Mouse (Mus musculus) intestine, postnatal 0 days (tissue): Measurements from ENCODE around the gene Scyl3. TPM values are rescaled to one million over a fixed set of nuclear protein-coding genes. Genes with fewer than 3 reads are reported as not detected.

Experiments
- ATAC-seq: fragments of 200-750 bp; cut with Nextera tagmentation; 2 replicates; pipeline ENCODE4 v1.8.0; 2017; ENCODE audit warnings: mild to moderate bottlenecking, moderate TSS enrichment, moderate library complexity
- H3K27ac ChIP-seq: fragments of 300-500 bp; sonication (generic); 2 replicates; pipeline ENCODE4 v1.5.1; 2014; ENCODE audit warnings: mild to moderate bottlenecking, low read depth, low read length, moderate library complexity
- H3K27me3 ChIP-seq: fragments of 300-500 bp; sonication (generic); replicated peaks from 2 replicates; pipeline ENCODE4 v1.6.1; 2014; ENCODE audit warnings: low read length, mixed read lengths; ENCODE audit not compliant: control insufficient read depth, insufficient read depth
- H3K36me3 ChIP-seq: fragments of 300-500 bp; sonication (generic); 2 replicates; pipeline ENCODE4 v1.6.1; 2014; ENCODE audit warnings: mild to moderate bottlenecking, moderate library complexity; ENCODE audit not compliant: control insufficient read depth, insufficient read depth
- H3K4me1 ChIP-seq: fragments of 300-500 bp; sonication (generic); replicated peaks from 2 replicates; pipeline ENCODE4 v1.6.1; 2014; ENCODE audit warnings: antibody characterized with exemption, low read length, mixed read lengths; ENCODE audit not compliant: control insufficient read depth, insufficient read depth
- H3K4me2 ChIP-seq: fragments of 300-500 bp; sonication (generic); replicated peaks from 2 replicates; pipeline ENCODE4 v1.6.1; 2014; ENCODE audit warnings: low read depth, mild to moderate bottlenecking, moderate library complexity
- H3K4me3 ChIP-seq: fragments of 300-500 bp; sonication (generic); 2 replicates; pipeline ENCODE4 v1.5.1; 2014; ENCODE audit warnings: low read depth, low read length
- H3K9ac ChIP-seq: fragments of 300-500 bp; sonication (generic); 2 replicates; pipeline ENCODE4 v1.6.1; 2014; ENCODE audit warnings: mild to moderate bottlenecking, low read depth, low read length
- H3K9me3 ChIP-seq: fragments of 300-500 bp; sonication (generic); 2 replicates; pipeline ENCODE4 v1.6.1; 2016; ENCODE audit warnings: mixed run types; ENCODE audit not compliant: control insufficient read depth
- CTCF ChIP-seq: sonication (generic); IDR thresholded peaks from 2 replicates; pipeline ENCODE4 v1.5.1; 2016; ENCODE audit warnings: low read depth, mild to moderate bottlenecking, control low read depth, antibody characterized with exemption, moderate library complexity
- WGBS: fragments of 180-500 bp; shearing (Covaris S2); extraction: QIAGEN DNeasy Blood & Tissue Kit; methylation state at CpG from one replicate; pipeline ENCODE4 v1.1.7; 2014; 5-methylcytosine and 5-hydroxymethylcytosine counted together
- polyA plus RNA-seq: library from polyadenylated mRNA; unstranded; fragments of >200 nt; fragmentation: Nextera tagmentation; extraction: Ambion mirVana; gene quantifications from 2 replicates; pipeline ENCODE4 v1.2.1, GENCODE M21; 2015

Gene Scyl3
- polyA plus RNA-seq, 1 experiment from 2014 or later, result 14.9 TPM

DNA sequence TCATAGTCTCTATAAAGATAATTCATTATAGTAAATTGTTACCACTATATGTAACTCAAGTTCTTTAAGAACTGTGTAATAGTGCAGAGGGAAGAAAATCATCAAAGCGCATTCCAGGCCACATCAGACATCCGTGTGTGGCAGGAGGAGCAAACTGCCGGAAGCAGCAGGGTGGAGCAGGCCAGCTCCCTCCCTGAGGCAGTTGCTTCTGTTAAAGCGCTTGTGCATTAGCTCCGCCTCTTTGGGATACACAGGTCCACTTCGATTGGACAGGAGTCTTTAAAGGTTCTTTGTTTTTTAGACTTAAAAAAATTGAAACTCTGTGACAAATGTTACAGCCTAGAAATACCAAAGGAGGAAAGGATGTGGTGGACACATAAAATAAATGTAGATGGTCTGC, 13.2 kb downstream of the Scyl3 start:
- no peak overlapping the region for H3K27ac ChIP-seq
- H3K27me3 ChIP-seq, result no peaks in the 10 kb centered on the region
- no peak overlapping the region for H3K4me2 ChIP-seq
- no peak for TF ChIP-seq CTCF
- H3K9ac ChIP-seq, result no peak overlapping the region
- no peak for ATAC-seq
- H3K4me3 ChIP-seq, result no peak overlapping the region
- H3K36me3 ChIP-seq, result peaks cover 84% of the 10 kb centered on the region
- no peaks in the 10 kb centered on the region for H3K9me3 ChIP-seq
- H3K4me1 ChIP-seq, result no peaks in the 10 kb centered on the region
- 54% methylated on average over 6 of the region's 6 CpGs for WGBS

DNA sequence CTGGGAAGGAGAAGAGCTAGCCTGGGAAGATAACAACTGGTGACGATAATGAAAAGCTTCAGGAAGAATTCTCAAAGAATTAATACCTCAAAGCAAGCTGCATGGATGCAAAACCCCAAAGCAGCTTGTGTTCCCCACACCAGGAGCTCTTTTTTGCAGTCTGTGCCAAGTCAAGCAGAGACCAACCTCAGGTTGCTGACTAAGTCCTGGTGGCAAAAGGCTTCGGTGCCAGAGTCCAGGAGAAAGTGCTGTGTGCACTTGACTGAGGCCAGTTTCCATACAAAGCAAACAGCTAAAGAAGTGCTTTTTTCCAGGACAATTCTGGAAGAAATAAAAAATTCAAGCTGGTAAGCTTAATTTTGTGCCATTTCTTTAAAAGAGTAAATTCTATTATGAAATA, 24.5 kb downstream of the Scyl3 start:
- Histone ChIP-seq H3K36me3 (peaks cover 64% of the 10 kb centered on the region), H3K9ac (no peak overlapping the region), H3K4me2 (no peak overlapping the region), H3K9me3 (no peaks in the 10 kb centered on the region), H3K27ac (no peak overlapping the region), H3K4me3 (no peak overlapping the region), H3K27me3 (no peaks in the 10 kb centered on the region), H3K4me1 (no peaks in the 10 kb centered on the region)
- TF ChIP-seq CTCF, result no peak
- no peak for ATAC-seq
- 83% methylated on average over 2 of the region's 2 CpGs for WGBS

DNA sequence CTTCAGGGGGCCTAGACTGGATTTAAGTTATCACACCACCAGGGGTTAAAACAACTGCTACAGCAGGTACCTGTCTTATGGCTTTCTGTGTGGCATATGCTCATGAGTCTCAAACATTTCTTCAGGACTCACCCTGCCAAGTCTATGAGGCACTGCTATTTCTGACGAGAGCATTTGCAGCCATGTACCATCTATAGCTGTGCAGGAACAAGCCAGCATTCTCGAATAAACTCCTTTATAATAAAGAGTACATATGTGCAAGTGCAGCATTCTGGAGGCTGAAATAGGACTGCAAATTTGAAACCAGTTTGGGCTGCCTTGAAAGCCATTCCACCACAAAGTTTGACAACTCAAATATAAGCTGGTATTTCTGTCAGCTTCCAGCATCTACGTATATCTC, 29.1 kb downstream of the Scyl3 start:
- ATAC-seq, result no peak
- H3K4me3 ChIP-seq, result no peak overlapping the region
- TF ChIP-seq CTCF, result no peak
- H3K36me3 ChIP-seq, result peaks cover 23% of the 10 kb centered on the region
- no peak overlapping the region for H3K4me2 ChIP-seq
- no peaks in the 10 kb centered on the region for H3K9me3 ChIP-seq
- no peaks in the 10 kb centered on the region for H3K4me1 ChIP-seq
- WGBS, result 85% methylated on average over 3 of the region's 3 CpGs
- H3K27me3 ChIP-seq, result no peaks in the 10 kb centered on the region
- no peak overlapping the region for H3K27ac ChIP-seq
- H3K9ac ChIP-seq, result no peak overlapping the region

DNA sequence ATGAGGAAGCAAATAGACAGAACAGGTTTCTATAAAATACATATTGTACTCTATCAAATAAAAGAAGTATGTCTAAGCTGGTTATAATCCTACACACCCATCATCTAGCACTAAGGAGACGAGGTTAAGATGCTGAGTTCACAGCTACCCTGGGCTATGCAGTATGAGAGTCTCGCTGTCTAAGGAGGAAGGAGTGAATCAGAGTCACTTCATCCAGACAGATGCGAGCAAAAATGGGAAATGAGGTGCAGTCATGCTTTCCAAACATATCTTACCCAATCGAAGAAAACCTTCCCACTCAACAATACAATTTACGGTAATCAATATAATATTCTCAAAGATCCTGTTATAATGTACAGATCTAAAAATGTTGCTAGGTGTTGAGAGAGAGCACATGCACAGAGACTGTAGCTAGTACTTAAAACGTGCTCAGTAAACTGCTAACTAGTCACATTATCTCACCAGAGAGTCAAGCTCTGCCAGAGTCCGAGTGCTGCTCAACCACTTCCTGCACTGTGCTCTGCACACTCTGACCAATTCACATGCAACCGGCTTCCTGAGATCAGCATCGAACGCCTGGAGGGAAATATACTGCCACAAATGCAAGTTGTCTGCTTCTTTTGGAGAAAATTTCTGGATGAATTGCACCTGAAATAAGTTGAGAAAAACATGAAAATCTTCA, 35.2 kb downstream of the Scyl3 start:
- Histone ChIP-seq H3K4me2 (no peak overlapping the region), H3K27me3 (no peaks in the 10 kb centered on the region), H3K9me3 (no peaks in the 10 kb centered on the region), H3K4me3 (no peak overlapping the region), H3K4me1 (no peaks in the 10 kb centered on the region), H3K27ac (no peak overlapping the region; the same call in 1 of the 2 replicates), H3K9ac (no peak overlapping the region), H3K36me3 (peaks cover 4% of the 10 kb centered on the region)
- 87% methylated on average over 10 of the region's 10 CpGs for WGBS
- ATAC-seq, result no peak
- TF ChIP-seq CTCF, result no peak

DNA sequence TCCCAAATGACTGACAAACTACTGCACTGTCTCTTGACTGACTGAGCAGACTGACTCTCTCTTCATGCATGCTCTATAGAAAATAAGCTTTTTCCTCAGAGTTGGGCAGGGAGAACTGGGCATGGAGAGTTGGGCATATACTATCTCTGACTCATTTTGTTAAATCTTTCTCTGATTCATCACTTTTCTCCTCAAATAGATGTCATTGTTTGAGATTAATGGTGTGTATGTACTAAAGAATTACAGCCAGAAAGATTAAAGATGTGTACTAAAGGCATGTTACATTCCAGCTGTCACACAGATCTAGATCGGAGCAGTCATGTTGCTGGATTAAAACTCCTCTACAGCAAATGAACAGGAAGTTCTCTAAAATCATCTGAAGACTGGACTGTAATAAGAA, 45.6 kb downstream of the Scyl3 start:
- no peak for TF ChIP-seq CTCF
- H3K27ac ChIP-seq, result no peak overlapping the region
- H3K4me1 ChIP-seq, result no peaks in the 10 kb centered on the region
- ATAC-seq, result no peak
- no peak overlapping the region for H3K9ac ChIP-seq
- H3K4me3 ChIP-seq, result no peak overlapping the region
- peaks cover 4% of the 10 kb centered on the region; the same call in 1 of the 2 replicates for H3K36me3 ChIP-seq
- 84% methylated on average over 1 of the region's 1 CpGs for WGBS
- no peaks in the 10 kb centered on the region for H3K9me3 ChIP-seq
- no peaks in the 10 kb centered on the region for H3K27me3 ChIP-seq
- H3K4me2 ChIP-seq, result no peak overlapping the region

DNA sequence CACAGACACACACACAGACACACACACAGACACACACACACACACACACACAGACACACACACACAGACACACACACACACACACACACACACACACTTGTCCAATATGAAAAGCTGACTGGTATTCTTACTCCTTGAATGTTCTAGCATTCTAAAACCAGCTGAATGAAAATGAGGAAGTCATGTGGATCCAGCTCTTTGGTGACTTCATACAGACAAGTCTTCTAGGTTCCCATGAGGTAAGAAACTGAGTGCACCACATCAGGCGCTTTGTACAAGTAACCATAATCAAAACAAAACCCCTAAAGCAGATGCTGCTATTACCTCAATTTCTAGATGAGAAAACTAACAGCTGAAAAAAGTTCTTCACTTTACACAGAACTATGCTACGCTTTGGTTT, 46.2 kb downstream of the Scyl3 start:
- H3K9me3 ChIP-seq, result no peaks in the 10 kb centered on the region
- no peak overlapping the region for H3K4me3 ChIP-seq
- H3K4me2 ChIP-seq, result no peak overlapping the region
- H3K27me3 ChIP-seq, result no peaks in the 10 kb centered on the region
- 92% methylated on average over 2 of the region's 2 CpGs for WGBS
- H3K4me1 ChIP-seq, result no peaks in the 10 kb centered on the region
- H3K9ac ChIP-seq, result no peak overlapping the region
- peaks cover 4% of the 10 kb centered on the region; the same call in 1 of the 2 replicates for H3K36me3 ChIP-seq
- no peak for ATAC-seq
- no peak overlapping the region for H3K27ac ChIP-seq
- TF ChIP-seq CTCF, result no peak

DNA sequence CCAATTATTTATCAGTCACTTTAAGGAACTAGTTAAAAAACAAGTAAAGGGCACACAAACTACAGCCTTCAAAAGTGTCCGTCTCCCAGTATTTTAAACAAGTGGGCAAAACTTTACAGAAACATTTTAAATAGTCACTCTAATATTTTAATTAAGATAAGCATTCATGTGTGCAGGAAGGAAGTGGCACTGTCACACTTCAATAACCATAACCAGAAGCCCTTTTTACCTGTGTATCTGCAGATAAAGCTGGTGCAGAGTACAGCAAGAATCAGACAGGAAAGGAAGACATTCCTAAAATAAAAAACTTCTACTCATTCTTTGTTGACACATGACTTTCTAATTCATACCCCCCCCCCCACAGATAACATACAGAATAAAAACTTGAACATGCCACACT, 47.6 kb downstream of the Scyl3 start:
- H3K27ac ChIP-seq, result no peak overlapping the region
- no peak overlapping the region for H3K4me2 ChIP-seq
- peaks cover 3% of the 10 kb centered on the region; the same call in 1 of the 2 replicates for H3K36me3 ChIP-seq
- no peak overlapping the region for H3K4me3 ChIP-seq
- no peaks in the 10 kb centered on the region for H3K9me3 ChIP-seq
- H3K9ac ChIP-seq, result no peak overlapping the region
- 93% methylated on average over 1 of the region's 1 CpGs for WGBS
- TF ChIP-seq CTCF, result no peak
- no peak for ATAC-seq
- no peaks in the 10 kb centered on the region for H3K27me3 ChIP-seq
- no peaks in the 10 kb centered on the region for H3K4me1 ChIP-seq
